Mouse (Mus musculus) urinary bladder, postnatal 10 days (tissue): ENCODE results near the gene Cep41.

Source experiments
- DNase-seq: peaks from one replicate; pipeline ENCODE4 v3.0.0; 2022; ENCODE audit warnings: low spot score

The Cep41 gene

GRCm38 (mm10) chr6:30693350-30693991 is at the start of gene Cep41:
Gene Cep41 (minus strand): TSS chr6:30693749.
- DNase-seq = peak; percentile 87

GRCm38 (mm10) chr6:30739177-30739747 is 45.7 kb upstream of the Cep41 start:
- no peak for DNase-seq

GRCm38 (mm10) chr6:30738464-30739006 is 45.0 kb upstream of the Cep41 start:
- no peak for DNase-seq

GRCm38 (mm10) chr6:30737548-30738463 is 44.3 kb upstream of the Cep41 start:
- DNase-seq = no peak

GRCm38 (mm10) chr6:30736864-30737547 is 43.5 kb upstream of the Cep41 start:
- peak; percentile 39 for DNase-seq

- no peak for DNase-seq
These were observed 42.8 kb upstream of the Cep41 start for GRCm38 (mm10) chr6:30736372-30736762.

GRCm38 (mm10) chr6:30735728-30736371 is 42.3 kb upstream of the Cep41 start:
- no peak for DNase-seq

- DNase-seq = no peak
These were observed 41.6 kb upstream of the Cep41 start for GRCm38 (mm10) chr6:30734988-30735727.

GRCm38 (mm10) chr6:30734465-30734864 is 40.9 kb upstream of the Cep41 start:
- DNase-seq = no peak

GRCm38 (mm10) chr6:30732571-30733130 is 39.1 kb upstream of the Cep41 start:
- DNase-seq = no peak

- no peak for DNase-seq
These were observed 36.9 kb upstream of the Cep41 start for GRCm38 (mm10) chr6:30730301-30730971.

GRCm38 (mm10) chr6:30723331-30723730 is 29.8 kb upstream of the Cep41 start, which contains the start of gene Mest:
Gene Mest (plus strand): TSS chr6:30723547.
- no peak for DNase-seq

- no peak for DNase-seq
These were observed 29.0 kb upstream of the Cep41 start for GRCm38 (mm10) chr6:30722385-30723164.

GRCm38 (mm10) chr6:30716796-30717195 is 23.2 kb upstream of the Cep41 start:
- no peak for DNase-seq

- no peak for DNase-seq
These were observed 21.4 kb upstream of the Cep41 start for GRCm38 (mm10) chr6:30714891-30715471.

GRCm38 (mm10) chr6:30713896-30714295 is 20.3 kb upstream of the Cep41 start:
- no peak for DNase-seq

GRCm38 (mm10) chr6:30713455-30713854 is 19.9 kb upstream of the Cep41 start:
- no peak for DNase-seq

GRCm38 (mm10) chr6:30712484-30712883 is 18.9 kb upstream of the Cep41 start:
- no peak for DNase-seq

- no peak for DNase-seq
These were observed 17.8 kb upstream of the Cep41 start for GRCm38 (mm10) chr6:30711365-30711763.
